Mouse (Mus musculus) lung, embryonic 14.5 days (tissue): Measurements from ENCODE around the gene Gm20521. TPM values are rescaled to one million over a fixed set of nuclear protein-coding genes. Genes with fewer than 3 reads are reported as not detected.

Experiments used
- ATAC-seq: fragments of 200-750 bp; cut with Nextera tagmentation; 2 replicates; pipeline ENCODE4 v1.8.0; 2017; ENCODE audit warnings: mild to moderate bottlenecking, moderate TSS enrichment, moderate library complexity; ENCODE audit not compliant: insufficient read depth
- DNase-seq: peaks from one replicate; pipeline ENCODE4 v3.0.0-alpha.2; 2015
- H3K27ac ChIP-seq: fragments of 300-500 bp; sonication (generic); 2 replicates; pipeline ENCODE4 v1.5.1; 2014; ENCODE audit warnings: low read depth, mild to moderate bottlenecking, moderate library complexity
- H3K27me3 ChIP-seq: fragments of 300-500 bp; sonication (generic); 2 replicates; pipeline ENCODE4 v1.6.1; 2014; ENCODE audit warnings: low read length, control low read depth; ENCODE audit not compliant: insufficient read depth
- H3K36me3 ChIP-seq: fragments of 300-500 bp; sonication (generic); 2 replicates; pipeline ENCODE4 v1.6.1; 2014; ENCODE audit warnings: control low read depth; ENCODE audit not compliant: insufficient read depth
- H3K4me1 ChIP-seq: fragments of 300-500 bp; sonication (generic); 2 replicates; pipeline ENCODE4 v1.6.1; 2014; ENCODE audit warnings: antibody characterized with exemption, control low read depth; ENCODE audit not compliant: insufficient read depth
- H3K4me2 ChIP-seq: fragments of 300-500 bp; sonication (generic); 2 replicates; pipeline ENCODE4 v1.6.1; 2014; ENCODE audit warnings: mild to moderate bottlenecking
- H3K4me3 ChIP-seq: fragments of 300-500 bp; sonication (generic); 2 replicates; pipeline ENCODE4 v1.5.1; 2014; ENCODE audit warnings: low read depth, low read length
- H3K9ac ChIP-seq: fragments of 300-500 bp; sonication (generic); 2 replicates; pipeline ENCODE4 v1.6.1; 2014
- H3K9me3 ChIP-seq: fragments of 300-500 bp; sonication (generic); 2 replicates; pipeline ENCODE4 v1.6.1; 2016; ENCODE audit warnings: low read depth, low read length, control low read depth
- CTCF ChIP-seq: IDR thresholded peaks from 2 replicates; pipeline ENCODE4 v1.5.1; 2016; ENCODE audit warnings: antibody characterized with exemption, low read depth
- WGBS: fragments of 180-500 bp; shearing (Covaris S2); extraction: QIAGEN DNeasy Blood & Tissue Kit; methylation state at CpG from one replicate; pipeline ENCODE4 v1.1.7; 2014; 5-methylcytosine and 5-hydroxymethylcytosine counted together
- polyA plus RNA-seq: library from polyadenylated mRNA; unstranded; fragments of >200 nt; fragmentation: Nextera tagmentation; extraction: Ambion mirVana; gene quantifications from 2 replicates; pipeline ENCODE4 v1.2.1, GENCODE M21; 2014

The Gm20521 gene
- polyA plus RNA-seq: not detected in 2 replicates

DNA sequence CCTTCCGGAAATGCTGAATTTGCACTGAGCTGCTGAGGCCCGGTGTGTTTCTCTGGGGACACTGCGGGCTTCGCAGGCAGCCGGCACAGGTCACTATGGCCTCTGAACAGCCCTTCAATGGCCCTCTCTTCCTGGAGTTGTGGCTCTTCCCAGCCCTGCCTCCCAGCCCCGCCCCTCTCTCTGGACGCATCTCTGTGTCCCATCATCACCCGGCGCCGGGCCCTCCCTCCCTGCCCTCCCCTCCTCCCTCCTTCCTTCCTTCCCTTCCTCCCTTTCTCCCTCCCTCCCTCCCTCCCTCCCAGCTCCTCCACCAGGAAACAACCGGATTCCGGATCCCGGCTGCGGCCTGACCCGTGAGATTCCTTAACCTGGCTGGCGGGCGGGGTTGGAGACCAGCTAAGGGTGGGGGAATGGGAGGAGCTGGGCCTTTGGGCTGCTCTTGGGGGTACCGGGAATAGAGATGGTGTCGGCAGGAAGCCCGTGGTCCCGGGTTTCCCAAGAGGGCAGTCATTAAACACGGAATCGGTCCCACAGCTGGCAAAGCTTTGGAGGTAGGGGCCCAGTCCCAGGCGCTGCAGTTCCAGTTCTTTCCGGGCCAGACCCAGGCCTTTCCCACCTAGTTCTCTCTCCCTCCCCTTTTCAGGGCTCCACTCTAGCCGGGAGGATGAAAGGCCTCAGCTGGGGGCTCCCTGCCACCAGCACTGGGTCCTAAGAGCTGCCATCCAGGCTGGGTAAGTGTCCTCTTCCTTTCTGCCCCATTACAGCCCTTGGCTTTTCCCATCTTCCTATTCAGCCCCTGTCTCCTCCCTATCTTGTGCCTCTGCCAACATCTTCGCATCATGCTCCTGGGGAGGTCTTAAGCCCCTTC, at the start of gene Gm20521, which contains the start of gene Bcl2l2:
TSS of gene Gm20521 (plus strand) at position 288 of the 868 bp plus-strand sequence.
TSS of gene Bcl2l2 (plus strand) at position 224 of the 868 bp plus-strand sequence.
- ATAC-seq (peak; percentile 92), DNase-seq (peak; percentile 82)
- no peak for TF ChIP-seq CTCF
- Histone ChIP-seq H3K36me3 (peaks cover 9% of the 10 kb centered on the region; the same call in 1 of the 2 replicates), H3K4me1 (peaks cover 13% of the 10 kb centered on the region; the same call in 1 of the 2 replicates), H3K27ac (peak within 1 kb of the TSS; percentile 97), H3K4me2 (peak within 1 kb of the TSS; percentile 82), H3K9me3 (no peaks in the 10 kb centered on the region), H3K4me3 (peak within 1 kb of the TSS; percentile 67), H3K27me3 (peaks cover 3% of the 10 kb centered on the region; the same call in 1 of the 2 replicates), H3K9ac (peak within 1 kb of the TSS; percentile 81)
- WGBS: 1% methylated on average over 25 of the region's 27 CpGs

DNA sequence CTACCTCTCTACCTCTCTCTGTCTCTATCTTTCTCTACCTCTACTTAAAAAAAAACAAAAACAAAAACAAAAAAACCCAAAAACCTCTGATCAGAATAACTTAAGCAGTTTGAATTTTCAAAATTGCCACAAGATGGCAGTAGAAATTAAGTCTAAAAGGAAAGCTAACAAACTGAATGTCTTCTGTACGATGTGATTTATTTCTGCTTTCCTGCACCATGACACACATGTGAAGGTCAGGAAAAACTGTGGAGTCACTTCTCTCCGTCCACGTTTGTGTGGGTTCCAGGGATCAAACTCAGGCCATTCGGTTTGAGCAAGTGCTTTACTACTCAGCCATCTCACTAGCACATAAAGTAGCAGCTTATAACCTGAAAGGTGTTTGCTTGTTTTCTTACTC, 39.8 kb upstream of the Gm20521 start:
- TF ChIP-seq CTCF: peak; percentile 52
- Histone ChIP-seq H3K27me3 (no peaks in the 10 kb centered on the region), H3K9ac (no peak overlapping the region; the same call in 1 of the 2 replicates), H3K4me2 (peak overlapping the region; percentile 27; the same call in 1 of the 2 replicates), H3K27ac (no peak overlapping the region), H3K9me3 (no peaks in the 10 kb centered on the region), H3K4me3 (no peak overlapping the region), H3K4me1 (no peaks in the 10 kb centered on the region), H3K36me3 (no peaks in the 10 kb centered on the region)
- ATAC-seq (no peak), DNase-seq (peak; percentile 85)
- WGBS: 2% methylated on average over 4 of the region's 4 CpGs

DNA sequence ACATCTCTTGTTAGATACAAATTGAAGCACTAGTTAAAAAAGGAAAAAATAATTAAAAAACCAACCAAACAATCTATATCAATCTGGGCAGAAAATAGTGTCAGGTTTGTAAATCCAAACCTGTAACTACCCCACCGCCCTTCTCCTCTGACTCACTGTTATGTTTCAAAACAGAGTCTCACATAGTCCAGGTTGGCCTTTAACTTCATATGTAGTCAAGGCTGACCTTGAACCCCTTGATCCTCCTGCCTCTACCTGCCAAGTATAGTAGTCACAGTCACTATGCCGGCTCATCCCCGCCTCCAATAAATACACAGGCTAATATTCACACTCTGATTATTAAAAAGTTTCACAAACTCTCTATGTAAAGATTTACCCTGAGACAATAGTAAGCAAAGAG, 27.5 kb upstream of the Gm20521 start:
- no peak for TF ChIP-seq CTCF
- H3K4me1 ChIP-seq: no peaks in the 10 kb centered on the region
- DNase-seq (no peak), ATAC-seq (no peak)
- no peak overlapping the region for H3K9ac ChIP-seq
- H3K4me2 ChIP-seq: no peak overlapping the region
- H3K36me3 ChIP-seq: peaks cover 21% of the 10 kb centered on the region; the same call in 1 of the 2 replicates
- H3K9me3 ChIP-seq: no peaks in the 10 kb centered on the region
- WGBS: 91% methylated on average over 3 of the region's 3 CpGs
- H3K27ac ChIP-seq: no peak overlapping the region
- H3K27me3 ChIP-seq: no peaks in the 10 kb centered on the region
- H3K4me3 ChIP-seq: no peak overlapping the region

DNA sequence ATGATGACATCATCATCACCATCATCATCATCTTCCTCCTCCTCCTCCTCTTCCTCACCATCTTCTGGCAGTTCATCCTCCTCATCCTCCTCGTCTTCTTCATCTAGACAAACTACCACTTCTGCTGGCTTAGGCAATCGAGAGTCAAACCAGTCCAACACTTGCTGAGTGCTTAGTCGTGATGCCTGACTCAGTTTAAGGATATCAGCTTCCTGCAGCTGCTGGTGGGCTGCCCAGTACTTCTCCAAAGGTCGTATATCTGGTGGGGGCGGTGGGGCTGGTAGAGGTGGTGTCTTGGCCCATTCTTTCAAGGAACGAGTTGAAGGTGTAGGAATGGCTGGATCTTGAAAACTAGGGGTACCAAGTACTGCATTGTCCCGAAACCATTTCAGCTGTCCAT, 26.5 kb upstream of the Gm20521 start:
- ATAC-seq (no peak), DNase-seq (no peak)
- WGBS: 80% methylated on average over 7 of the region's 7 CpGs
- H3K9me3 ChIP-seq: no peaks in the 10 kb centered on the region
- no peak overlapping the region for H3K4me2 ChIP-seq
- no peaks in the 10 kb centered on the region for H3K27me3 ChIP-seq
- no peak overlapping the region for H3K9ac ChIP-seq
- no peak overlapping the region for H3K4me3 ChIP-seq
- H3K4me1 ChIP-seq: no peaks in the 10 kb centered on the region
- no peak overlapping the region for H3K27ac ChIP-seq
- peaks cover 21% of the 10 kb centered on the region; the same call in 1 of the 2 replicates for H3K36me3 ChIP-seq
- no peak for TF ChIP-seq CTCF

DNA sequence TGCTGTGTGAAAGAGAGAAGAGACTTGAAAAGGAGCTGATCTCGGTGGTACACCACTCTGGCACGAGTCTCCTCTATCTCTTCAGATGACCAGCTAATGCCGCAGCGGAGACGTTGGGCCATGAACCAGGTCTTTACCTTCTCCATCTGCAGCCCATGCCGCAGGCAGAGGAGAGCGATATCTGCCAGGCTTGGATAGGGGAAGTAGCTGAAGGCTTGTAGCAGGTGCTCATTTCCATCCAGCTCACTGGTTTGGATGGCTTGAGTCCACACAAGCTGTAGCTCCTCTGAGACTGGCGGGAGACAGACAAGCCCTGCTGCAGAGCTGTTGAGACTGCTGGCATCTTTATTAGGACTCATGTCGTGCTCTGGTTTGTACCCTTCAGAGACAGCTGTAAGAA, 25.4 kb upstream of the Gm20521 start:
- no peaks in the 10 kb centered on the region for H3K4me1 ChIP-seq
- TF ChIP-seq CTCF: no peak
- ATAC-seq (no peak), DNase-seq (no peak)
- no peaks in the 10 kb centered on the region for H3K27me3 ChIP-seq
- H3K9me3 ChIP-seq: no peaks in the 10 kb centered on the region
- peaks cover 21% of the 10 kb centered on the region; the same call in 1 of the 2 replicates for H3K36me3 ChIP-seq
- H3K27ac ChIP-seq: no peak overlapping the region
- H3K9ac ChIP-seq: no peak overlapping the region
- no peak overlapping the region for H3K4me2 ChIP-seq
- WGBS: 89% methylated on average over 9 of the region's 9 CpGs
- H3K4me3 ChIP-seq: no peak overlapping the region

DNA sequence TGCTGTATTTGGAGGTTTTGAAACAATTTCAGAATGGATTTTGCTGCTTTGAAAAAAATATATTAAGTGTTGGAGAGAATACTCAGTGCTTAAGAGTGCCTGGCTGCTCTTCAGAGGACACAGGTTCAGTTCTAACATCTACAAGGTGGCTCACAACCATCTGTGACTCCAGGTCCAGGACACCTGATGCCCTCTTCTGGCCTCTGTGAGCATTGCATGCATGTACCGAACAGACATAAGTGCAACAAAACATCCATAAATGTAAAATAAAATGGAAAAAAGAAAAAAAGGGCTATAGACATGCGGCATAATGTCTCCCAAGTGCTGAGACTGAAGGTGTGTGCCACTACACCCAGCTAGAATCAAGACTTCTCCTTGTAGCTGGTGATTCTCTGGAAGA, 22.7 kb upstream of the Gm20521 start:
- DNase-seq (peak; percentile 73), ATAC-seq (no peak)
- Histone ChIP-seq H3K9me3 (no peaks in the 10 kb centered on the region), H3K9ac (no peak overlapping the region), H3K27ac (no peak overlapping the region), H3K27me3 (no peaks in the 10 kb centered on the region), H3K4me3 (no peak overlapping the region), H3K4me2 (no peak overlapping the region), H3K36me3 (peaks cover 15% of the 10 kb centered on the region; the same call in 1 of the 2 replicates), H3K4me1 (no peaks in the 10 kb centered on the region)
- 42% methylated on average over 2 of the region's 2 CpGs for WGBS
- peak; percentile 75 for TF ChIP-seq CTCF
